Mouse (Mus musculus) embryonic fibroblast, embryonic 13.5 days (primary cell): ENCODE data around the gene Xylb. TPM values are rescaled to one million over a fixed set of nuclear protein-coding genes. Genes with fewer than 3 reads are reported as not detected.

Source experiments
- H3K27ac ChIP-seq: 2 replicates; pipeline ENCODE4 v1.5.1; 2012; ENCODE audit warnings: low read length, control low read depth, inconsistent platforms; ENCODE audit not compliant: insufficient read depth
- H3K4me1 ChIP-seq: 2 replicates; pipeline ENCODE4 v1.6.1; 2011; ENCODE audit warnings: low read length; ENCODE audit not compliant: control insufficient read depth, insufficient read depth
- H3K4me3 ChIP-seq: 2 replicates; pipeline ENCODE4 v1.5.1; 2011; ENCODE audit warnings: mild to moderate bottlenecking, control low read depth, low read length; ENCODE audit not compliant: insufficient read depth
- CTCF ChIP-seq: IDR thresholded peaks from 2 replicates; pipeline ENCODE4 v1.5.1; 2011; ENCODE audit warnings: mild to moderate bottlenecking, control low read depth, low read length, moderate library complexity, borderline replicate concordance; ENCODE audit not compliant: insufficient read depth
- POLR2A ChIP-seq: IDR thresholded peaks from 2 replicates; pipeline ENCODE4 v1.6.1; 2011; ENCODE audit warnings: low read depth, mild to moderate bottlenecking, control low read depth, low read length, moderate library complexity
- polyA plus RNA-seq: library from polyadenylated mRNA; stranded (reverse); fragments of >200 nt; gene quantifications from 2 replicates; pipeline ENCODE4 v1.2.4, GENCODE M21; 2011; ENCODE audit warnings: low read depth; ENCODE audit not compliant: missing spikeins, insufficient read length

Xylb gene
- polyA plus RNA-seq: 4.1 and 4.5 TPM in 2 replicates

- H3K4me3 ChIP-seq: peak within 1 kb of the TSS; percentile 59
- H3K27ac ChIP-seq: no peak within 1 kb of the TSS
- TF ChIP-seq POLR2A: peak; percentile 61
- TF ChIP-seq CTCF: peak; percentile 87
- no peaks in the 10 kb centered on the region for H3K4me1 ChIP-seq
Measured at GRCm38 (mm10) chr9:119357331-119358057, at the start of gene Xylb. Gene Xylb, plus strand, starts transcription at chr9:119357381.

- Histone ChIP-seq H3K4me3 (no peak overlapping the region), H3K4me1 (no peaks in the 10 kb centered on the region), H3K27ac (no peak overlapping the region)
- TF ChIP-seq CTCF (no peak), POLR2A (no peak)
Measured at GRCm38 (mm10) chr9:119309067-119309466, 48.1 kb upstream of the Xylb start.

- H3K4me1 ChIP-seq: peaks cover 3% of the 10 kb centered on the region; the same call in 1 of the 2 replicates
- no peak for TF ChIP-seq POLR2A
- no peak for TF ChIP-seq CTCF
Measured at GRCm38 (mm10) chr9:119313096-119313495, 44.1 kb upstream of the Xylb start.

GRCm38 (mm10) chr9:119318891-119319290 is 38.3 kb upstream of the Xylb start:
- peaks cover 14% of the 10 kb centered on the region for H3K4me1 ChIP-seq
- no peak overlapping the region for H3K4me3 ChIP-seq
- TF ChIP-seq CTCF (no peak), POLR2A (no peak)
- H3K27ac ChIP-seq: peak overlapping the region; percentile 92

More at GRCm38 (mm10) chr9:119313096-119313495, 44.1 kb upstream of the Xylb start:
- H3K4me3 ChIP-seq: no peak overlapping the region
- no peak overlapping the region for H3K27ac ChIP-seq

GRCm38 (mm10) chr9:119320446-119320845 is 36.7 kb upstream of the Xylb start:
- H3K4me3 ChIP-seq: peak overlapping the region; percentile 87
- peaks cover 11% of the 10 kb centered on the region for H3K4me1 ChIP-seq
- no peak for TF ChIP-seq POLR2A
- TF ChIP-seq CTCF: no peak
- no peak overlapping the region for H3K27ac ChIP-seq

GRCm38 (mm10) chr9:119320946-119321345 is 36.2 kb upstream of the Xylb start:
- Histone ChIP-seq H3K4me3 (peak overlapping the region; percentile 87), H3K27ac (peak overlapping the region; percentile 11), H3K4me1 (peaks cover 11% of the 10 kb centered on the region)
- TF ChIP-seq POLR2A (no peak), CTCF (no peak)

GRCm38 (mm10) chr9:119321392-119322229 is 35.6 kb upstream of the Xylb start:
- Histone ChIP-seq H3K27ac (peak overlapping the region; percentile 54), H3K4me1 (peaks cover 11% of the 10 kb centered on the region), H3K4me3 (peak overlapping the region; percentile 87)
- TF ChIP-seq POLR2A (no peak), CTCF (no peak)

- no peak for TF ChIP-seq CTCF
- peak; percentile 79 for TF ChIP-seq POLR2A
- H3K4me1 ChIP-seq: peaks cover 11% of the 10 kb centered on the region
- peak within 1 kb of the TSS; percentile 87 for H3K4me3 ChIP-seq
- peak within 1 kb of the TSS; percentile 72 for H3K27ac ChIP-seq
Measured at GRCm38 (mm10) chr9:119322289-119323259, 34.6 kb upstream of the Xylb start, which contains the start of gene Oxsr1. Gene Oxsr1, minus strand, starts transcription at chr9:119322427.

GRCm38 (mm10) chr9:119323260-119323645 is 33.9 kb upstream of the Xylb start:
- Histone ChIP-seq H3K27ac (peak overlapping the region; percentile 72), H3K4me1 (peaks cover 10% of the 10 kb centered on the region), H3K4me3 (peak overlapping the region; percentile 57)
- TF ChIP-seq CTCF (no peak), POLR2A (no peak)

GRCm38 (mm10) chr9:119324130-119324529 is 33.1 kb upstream of the Xylb start:
- no peak overlapping the region for H3K4me3 ChIP-seq
- H3K4me1 ChIP-seq: peaks cover 4% of the 10 kb centered on the region; the same call in 1 of the 2 replicates
- no peak overlapping the region for H3K27ac ChIP-seq
- TF ChIP-seq CTCF (no peak), POLR2A (no peak)
